Mouse (Mus musculus): ENCODE data around the gene Cemip. TPM values are rescaled to one million over a fixed set of nuclear protein-coding genes. Genes with fewer than 3 reads are reported as not detected.

The Cemip gene
- polyA plus RNA-seq, 1 experiment from 2014 or later: 0.41 TPM

- DNase-seq (ENCODE audit: low spot score): no peak
- Histone ChIP-seq H3K4me3 (no peak overlapping the region), H3K9me3 (no peaks in the 10 kb centered on the region), H3K4me1 (peaks cover 7% of the 10 kb centered on the region; the same call in 1 of the 2 replicates), H3K36me3 (no peaks in the 10 kb centered on the region), H3K27me3 (ENCODE audit: insufficient read depth, poor library complexity, severe bottlenecking) (peaks cover 11% of the 10 kb centered on the region), H3K27ac (no peak overlapping the region)
- WGBS: 82% methylated on average over 4 of the region's 4 CpGs
These were observed 72.6 kb downstream of the Cemip start for GRCm38 (mm10) chr7:84013656-84014055.

DNA sequence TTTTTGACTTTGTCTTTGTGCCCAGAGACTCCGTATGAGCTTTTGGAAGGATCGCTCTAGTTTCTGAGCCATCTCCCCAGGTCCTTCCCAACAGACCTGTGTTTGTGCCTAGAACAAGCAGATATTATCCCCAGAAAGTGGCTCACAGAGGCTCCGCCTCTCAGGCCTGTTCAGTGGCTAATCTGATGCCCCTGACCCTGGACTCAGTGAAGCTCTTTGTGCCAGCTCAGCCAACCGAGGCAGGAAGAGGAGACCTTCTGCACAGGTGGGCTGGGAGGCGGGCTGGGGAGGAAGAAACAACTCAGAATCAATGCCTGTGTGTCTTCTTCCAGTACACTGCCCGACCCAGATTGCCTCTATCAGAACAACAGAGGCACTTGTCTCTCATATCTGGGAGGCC lies 81.9 kb downstream of the Cemip start:
- Histone ChIP-seq H3K27ac (no peak overlapping the region), H3K4me3 (no peak overlapping the region), H3K27me3 (ENCODE audit: insufficient read depth, poor library complexity, severe bottlenecking) (peaks cover 6% of the 10 kb centered on the region), H3K4me1 (no peaks in the 10 kb centered on the region), H3K9me3 (no peaks in the 10 kb centered on the region), H3K36me3 (no peaks in the 10 kb centered on the region)
- 66% methylated on average over 6 of the region's 6 CpGs for WGBS
- DNase-seq (ENCODE audit: low spot score): no peak

- Histone ChIP-seq H3K4me3 (no peak overlapping the region), H3K9me3 (no peaks in the 10 kb centered on the region), H3K4me1 (no peaks in the 10 kb centered on the region), H3K36me3 (no peaks in the 10 kb centered on the region), H3K27ac (no peak overlapping the region), H3K27me3 (ENCODE audit: insufficient read depth, poor library complexity, severe bottlenecking) (peaks cover 6% of the 10 kb centered on the region)
- DNase-seq (ENCODE audit: low spot score): no peak
- WGBS: 83% methylated on average over 3 of the region's 3 CpGs
These were observed 84.8 kb downstream of the Cemip start for GRCm38 (mm10) chr7:84001516-84001915.

- 74% methylated on average over 2 of the region's 2 CpGs for WGBS
- Histone ChIP-seq H3K9me3 (no peaks in the 10 kb centered on the region), H3K4me3 (no peak overlapping the region), H3K27me3 (ENCODE audit: insufficient read depth, poor library complexity, severe bottlenecking) (peaks cover 6% of the 10 kb centered on the region), H3K27ac (no peak overlapping the region), H3K36me3 (no peaks in the 10 kb centered on the region), H3K4me1 (no peaks in the 10 kb centered on the region)
- DNase-seq (ENCODE audit: low spot score): no peak
These were observed 85.6 kb downstream of the Cemip start for GRCm38 (mm10) chr7:84000671-84001070.

GRCm38 (mm10) chr7:83999647-84000046 lies 86.7 kb downstream of the Cemip start:
- Histone ChIP-seq H3K9me3 (no peaks in the 10 kb centered on the region), H3K4me3 (no peak overlapping the region), H3K4me1 (no peaks in the 10 kb centered on the region), H3K36me3 (no peaks in the 10 kb centered on the region), H3K27ac (no peak overlapping the region), H3K27me3 (ENCODE audit: insufficient read depth, poor library complexity, severe bottlenecking) (peaks cover 6% of the 10 kb centered on the region)
- 62% methylated on average over 1 of the region's 1 CpGs for WGBS
- DNase-seq (ENCODE audit: low spot score): no peak

DNA sequence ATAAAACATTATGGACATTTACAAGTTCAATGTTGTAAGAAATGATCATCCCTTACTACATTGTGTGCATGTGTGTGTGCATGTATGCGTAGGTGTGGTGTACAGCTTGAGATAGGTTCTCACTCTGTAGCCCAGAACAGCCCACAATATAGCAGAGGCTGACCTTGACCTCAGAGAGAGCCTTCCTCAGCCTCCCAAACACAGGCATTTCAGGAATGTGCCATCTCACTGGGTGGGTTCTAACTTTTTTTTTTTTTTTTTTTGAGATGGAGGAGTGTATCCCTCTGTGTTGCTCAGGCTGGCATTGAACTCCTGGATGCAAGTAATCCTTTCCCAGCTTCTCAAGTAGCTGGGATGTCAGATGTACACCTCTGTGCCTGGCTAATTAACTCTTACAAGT lies 92.0 kb downstream of the Cemip start:
- WGBS: 88% methylated on average over 1 of the region's 1 CpGs
- H3K4me3 ChIP-seq: no peak overlapping the region
- H3K9me3 ChIP-seq: no peaks in the 10 kb centered on the region
- H3K27ac ChIP-seq: no peak overlapping the region
- H3K4me1 ChIP-seq: no peaks in the 10 kb centered on the region
- no peak for DNase-seq (ENCODE audit: low spot score)
- H3K36me3 ChIP-seq: no peaks in the 10 kb centered on the region
- no peaks in the 10 kb centered on the region for H3K27me3 ChIP-seq (ENCODE audit: insufficient read depth, poor library complexity, severe bottlenecking)

GRCm38 (mm10) chr7:83989294-83989693 lies 97.0 kb downstream of the Cemip start:
- DNase-seq (ENCODE audit: low spot score): no peak
- Histone ChIP-seq H3K4me1 (no peaks in the 10 kb centered on the region), H3K27me3 (ENCODE audit: insufficient read depth, poor library complexity, severe bottlenecking) (no peaks in the 10 kb centered on the region), H3K27ac (no peak overlapping the region), H3K4me3 (no peak overlapping the region), H3K36me3 (no peaks in the 10 kb centered on the region), H3K9me3 (no peaks in the 10 kb centered on the region)
- WGBS: 89% methylated on average over 4 of the region's 4 CpGs

DNA sequence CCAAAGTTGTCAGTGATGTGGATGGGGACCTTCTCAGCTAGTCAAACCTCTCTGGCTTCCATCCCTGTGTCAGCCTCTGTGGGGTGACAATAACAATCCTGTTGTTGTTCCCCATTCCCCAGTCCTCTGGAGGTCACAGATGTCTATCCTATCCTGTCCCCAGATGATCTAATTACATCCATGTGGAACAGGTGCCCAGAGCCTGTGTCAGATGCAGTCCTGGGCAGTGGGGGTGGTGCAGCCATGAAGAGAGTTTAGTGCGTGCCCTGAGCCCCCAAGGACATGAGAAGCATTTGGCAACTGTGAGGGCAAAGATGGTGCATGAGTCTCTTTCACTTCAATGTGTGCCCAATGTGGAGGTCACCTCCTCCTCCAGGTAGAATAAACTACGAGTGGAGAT lies 100.6 kb downstream of the Cemip start:
- Histone ChIP-seq H3K27ac (no peak overlapping the region), H3K27me3 (ENCODE audit: insufficient read depth, poor library complexity, severe bottlenecking) (no peaks in the 10 kb centered on the region; the same call in 1 of the 2 replicates), H3K9me3 (no peaks in the 10 kb centered on the region), H3K4me1 (no peaks in the 10 kb centered on the region), H3K36me3 (no peaks in the 10 kb centered on the region), H3K4me3 (no peak overlapping the region)
- DNase-seq (ENCODE audit: low spot score): no peak
- WGBS: 71% methylated on average over 2 of the region's 2 CpGs

GRCm38 (mm10) chr7:83982566-83982965 lies 103.7 kb downstream of the Cemip start:
- Histone ChIP-seq H3K4me3 (no peak overlapping the region), H3K27ac (no peak overlapping the region), H3K9me3 (no peaks in the 10 kb centered on the region), H3K27me3 (ENCODE audit: insufficient read depth, poor library complexity, severe bottlenecking) (no peaks in the 10 kb centered on the region; the same call in 1 of the 2 replicates), H3K4me1 (peaks cover 8% of the 10 kb centered on the region; the same call in 1 of the 2 replicates), H3K36me3 (no peaks in the 10 kb centered on the region)
- no peak for DNase-seq (ENCODE audit: low spot score)
- 46% methylated on average over 2 of the region's 2 CpGs for WGBS

DNA sequence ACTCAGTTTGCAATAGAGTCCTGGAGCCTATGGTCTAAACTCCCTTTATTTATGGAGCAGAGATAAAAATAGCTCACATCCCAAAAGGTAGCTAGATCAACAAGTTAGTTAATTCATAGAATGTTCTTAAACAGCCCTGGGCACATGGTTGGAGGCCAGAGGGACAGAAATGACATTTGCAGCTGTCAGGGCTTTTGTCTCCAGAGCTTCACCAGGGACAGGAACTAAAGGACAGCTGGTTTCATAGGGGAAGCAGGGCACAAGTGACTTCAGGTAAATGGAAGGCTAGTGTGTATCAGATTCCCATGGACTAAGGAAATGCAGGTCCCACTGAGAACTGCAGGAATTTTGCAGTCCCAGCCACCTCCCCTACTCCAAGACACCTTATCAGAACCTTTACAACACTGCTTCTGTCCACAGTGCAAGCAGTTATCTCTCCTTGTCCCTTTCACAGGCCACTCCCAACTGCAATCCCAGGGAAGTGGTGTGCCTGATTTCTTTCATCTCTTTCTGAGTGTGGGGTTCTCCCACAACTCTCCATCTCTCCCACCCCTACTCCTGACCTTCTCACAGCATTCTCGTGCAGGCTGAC lies 107.3 kb downstream of the Cemip start:
- H3K27me3 ChIP-seq (ENCODE audit: insufficient read depth, poor library complexity, severe bottlenecking): no peaks in the 10 kb centered on the region; the same call in 1 of the 2 replicates
- H3K27ac ChIP-seq: no peak overlapping the region
- no peak for DNase-seq (ENCODE audit: low spot score)
- H3K4me1 ChIP-seq: peaks cover 8% of the 10 kb centered on the region; the same call in 1 of the 2 replicates
- no peak overlapping the region for H3K4me3 ChIP-seq
- no peaks in the 10 kb centered on the region for H3K36me3 ChIP-seq
- no peaks in the 10 kb centered on the region for H3K9me3 ChIP-seq
- 19% methylated on average over 1 of the region's 1 CpGs for WGBS

- no peaks in the 10 kb centered on the region; the same call in 1 of the 2 replicates for H3K27me3 ChIP-seq (ENCODE audit: insufficient read depth, poor library complexity, severe bottlenecking)
- no peaks in the 10 kb centered on the region for H3K36me3 ChIP-seq
- peaks cover 8% of the 10 kb centered on the region; the same call in 1 of the 2 replicates for H3K4me1 ChIP-seq
- DNase-seq (ENCODE audit: low spot score): no peak
- 90% methylated on average over 1 of the region's 1 CpGs for WGBS
- no peaks in the 10 kb centered on the region for H3K9me3 ChIP-seq
- no peak overlapping the region for H3K27ac ChIP-seq
- no peak overlapping the region for H3K4me3 ChIP-seq
These were observed 107.9 kb downstream of the Cemip start for GRCm38 (mm10) chr7:83978410-83978809.

GRCm38 (mm10) chr7:83976413-83976958 lies 109.8 kb downstream of the Cemip start:
- H3K9me3 ChIP-seq: no peaks in the 10 kb centered on the region
- peaks cover 8% of the 10 kb centered on the region; the same call in 1 of the 2 replicates for H3K4me1 ChIP-seq
- no peaks in the 10 kb centered on the region for H3K27me3 ChIP-seq (ENCODE audit: insufficient read depth, poor library complexity, severe bottlenecking)
- 70% methylated on average over 6 of the region's 6 CpGs for WGBS
- no peaks in the 10 kb centered on the region for H3K36me3 ChIP-seq
- DNase-seq (ENCODE audit: low spot score): no peak
- H3K4me3 ChIP-seq: no peak overlapping the region
- no peak overlapping the region for H3K27ac ChIP-seq

DNA sequence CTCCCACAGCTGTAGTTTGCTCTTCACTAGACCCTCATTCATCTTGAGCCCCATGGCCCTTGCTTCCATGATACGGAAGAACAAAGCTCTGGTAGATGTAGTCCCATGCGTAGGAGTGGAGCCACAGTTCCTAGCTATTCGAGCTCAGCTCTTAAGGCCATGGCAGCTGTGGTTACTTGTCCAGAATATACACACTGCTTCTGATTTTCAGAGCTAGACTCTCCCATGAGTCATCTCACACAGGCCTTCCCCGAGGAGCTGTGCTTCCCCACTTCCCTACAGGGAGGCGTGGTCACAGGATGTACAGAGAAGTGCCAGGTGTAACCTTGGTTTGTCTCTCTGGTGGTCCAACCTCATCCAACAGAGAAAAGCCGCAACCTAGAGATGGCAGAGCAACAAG lies 111.0 kb downstream of the Cemip start:
- H3K4me1 ChIP-seq: peaks cover 8% of the 10 kb centered on the region; the same call in 1 of the 2 replicates
- no peaks in the 10 kb centered on the region for H3K27me3 ChIP-seq (ENCODE audit: insufficient read depth, poor library complexity, severe bottlenecking)
- 78% methylated on average over 6 of the region's 6 CpGs for WGBS
- H3K36me3 ChIP-seq: no peaks in the 10 kb centered on the region
- H3K9me3 ChIP-seq: no peaks in the 10 kb centered on the region
- no peak overlapping the region for H3K27ac ChIP-seq
- H3K4me3 ChIP-seq: no peak overlapping the region
- DNase-seq (ENCODE audit: low spot score): no peak

DNA sequence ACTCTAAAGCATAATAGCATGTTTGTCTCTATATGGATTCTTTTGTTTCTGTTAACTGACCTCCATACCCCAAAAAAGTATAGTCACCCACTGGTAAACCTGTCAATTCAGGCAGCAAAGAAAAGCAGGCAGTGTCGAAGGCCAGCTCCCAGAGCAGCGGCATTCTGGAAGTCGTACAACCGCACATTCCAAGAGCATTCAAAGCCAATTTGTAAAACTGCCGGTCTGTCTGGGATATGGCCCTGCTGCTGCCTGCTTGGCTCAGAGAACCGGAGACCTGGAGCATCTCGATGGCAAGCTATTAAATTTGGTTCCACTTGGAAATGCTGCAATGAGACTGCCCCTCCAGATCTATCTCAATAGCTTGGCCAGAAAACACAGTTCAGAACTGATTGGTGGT lies 113.8 kb downstream of the Cemip start:
- H3K4me1 ChIP-seq: no peaks in the 10 kb centered on the region
- 61% methylated on average over 7 of the region's 7 CpGs for WGBS
- H3K36me3 ChIP-seq: no peaks in the 10 kb centered on the region
- H3K9me3 ChIP-seq: no peaks in the 10 kb centered on the region
- no peak overlapping the region for H3K27ac ChIP-seq
- H3K27me3 ChIP-seq (ENCODE audit: insufficient read depth, poor library complexity, severe bottlenecking): no peaks in the 10 kb centered on the region
- no peak overlapping the region for H3K4me3 ChIP-seq
- no peak for DNase-seq (ENCODE audit: low spot score)
